Mouse (Mus musculus) cortical plate, adult 2 months (tissue): ENCODE measurements around the gene Lingo1.

Experiments
- CTCF ChIP-seq: fragments of 200-500 bp; IDR thresholded peaks from 2 replicates; pipeline ENCODE4 v1.5.1; 2011; ENCODE audit warnings: mild to moderate bottlenecking, control low read depth, low read length; ENCODE audit not compliant: insufficient read depth; ENCODE audit errors: extremely low read depth
- POLR2A ChIP-seq: fragments of 200-500 bp; IDR thresholded peaks from 2 replicates; pipeline ENCODE4 v1.6.1; 2011; ENCODE audit warnings: mild to moderate bottlenecking, low read length, control low read depth; ENCODE audit not compliant: insufficient read depth; ENCODE audit errors: extremely low read depth

- TF ChIP-seq POLR2A (no peak), CTCF (no peak)
Measured at GRCm38 (mm10) chr9:56727703-56728684, 68.3 kb downstream of the Lingo1 start.
